Mouse (Mus musculus): ENCODE data around the gene Gfpt1. TPM values are rescaled to one million over a fixed set of nuclear protein-coding genes. Genes with fewer than 3 reads are reported as not detected.

Gfpt1 gene
- polyA plus RNA-seq, 1 experiment from 2014 or later = 13.3 TPM

- 81% methylated on average over 2 of the region's 2 CpGs for WGBS
These were observed 38.5 kb upstream of the Gfpt1 start for GRCm38 (mm10) chr6:87004099-87004498.

GRCm38 (mm10) chr6:87005577-87005976, 37.1 kb upstream of the Gfpt1 start:
- Histone ChIP-seq H3K4me2 (ENCODE audit: low read length) (no peak overlapping the region), H3K27ac (no peak overlapping the region), H3K4me3 (replicated peaks; ENCODE audit: low read depth, low read length) (no peak overlapping the region), H3K36me3 (ENCODE audit: insufficient read depth, low read length) (no peaks in the 10 kb centered on the region), H3K9me3 (replicated peaks; ENCODE audit: low read length) (no peaks in the 10 kb centered on the region), H3K4me1 (replicated peaks; ENCODE audit: insufficient read depth, low read length) (0 out of 2 replicates have a peak, but pooled peaks cover 2% of the 10 kb centered on the region), H3K27me3 (ENCODE audit: insufficient read depth, low read length) (no peaks in the 10 kb centered on the region), H3K9ac (ENCODE audit: low read depth, low read length) (no peak overlapping the region)
- TF ChIP-seq CTCF (IDR thresholded peaks at IDR 0.05; ENCODE audit: low read depth) = no peak
- ATAC-seq (replicated peaks; ENCODE audit: low FRiP score, low read depth) (no peak), DNase-seq (ENCODE audit: low spot score) (no peak)

More at GRCm38 (mm10) chr6:87004099-87004498, 38.5 kb upstream of the Gfpt1 start:
- H3K27me3 ChIP-seq (ENCODE audit: insufficient read depth, low read length) = no peaks in the 10 kb centered on the region
- H3K9ac ChIP-seq (ENCODE audit: low read depth, low read length) = no peak overlapping the region
- H3K36me3 ChIP-seq (ENCODE audit: insufficient read depth, low read length) = no peaks in the 10 kb centered on the region
- no peak for TF ChIP-seq CTCF (IDR thresholded peaks at IDR 0.05; ENCODE audit: low read depth)
- H3K27ac ChIP-seq = no peak overlapping the region
- H3K4me3 ChIP-seq (replicated peaks; ENCODE audit: low read depth, low read length) = no peak overlapping the region
- H3K4me1 ChIP-seq (replicated peaks; ENCODE audit: insufficient read depth, low read length) = no peaks in the 10 kb centered on the region
- H3K4me2 ChIP-seq (ENCODE audit: low read length) = no peak overlapping the region
- no peaks in the 10 kb centered on the region for H3K9me3 ChIP-seq (replicated peaks; ENCODE audit: low read length)
- DNase-seq (ENCODE audit: low spot score) (no peak), ATAC-seq (replicated peaks; ENCODE audit: low FRiP score, low read depth) (no peak)

GRCm38 (mm10) chr6:87008887-87009286, 33.8 kb upstream of the Gfpt1 start, which contains the start of gene Nfu1:
Gene Nfu1 (plus strand): TSS chr6:87009236.
- no peak for ATAC-seq (replicated peaks; ENCODE audit: low FRiP score, low read depth)
- Histone ChIP-seq H3K9me3 (replicated peaks; ENCODE audit: low read length) (no peaks in the 10 kb centered on the region), H3K9ac (ENCODE audit: low read depth, low read length) (peak within 1 kb of the TSS; percentile 91), H3K4me2 (ENCODE audit: low read length) (peak within 1 kb of the TSS; percentile 70), H3K27me3 (ENCODE audit: insufficient read depth, low read length) (no peaks in the 10 kb centered on the region), H3K4me1 (replicated peaks; ENCODE audit: insufficient read depth, low read length) (0 out of 2 replicates have a peak, but pooled peaks cover 4% of the 10 kb centered on the region), H3K27ac (peak within 1 kb of the TSS; percentile 87), H3K36me3 (ENCODE audit: insufficient read depth, low read length) (no peaks in the 10 kb centered on the region), H3K4me3 (replicated peaks; ENCODE audit: low read depth, low read length) (peak within 1 kb of the TSS; percentile 82)
- no peak for DNase-seq (ENCODE audit: low spot score)
- WGBS = 69% methylated on average over 6 of the region's 6 CpGs
- no peak for TF ChIP-seq CTCF (IDR thresholded peaks at IDR 0.05; ENCODE audit: low read depth)

GRCm38 (mm10) chr6:87009692-87010328, 32.8 kb upstream of the Gfpt1 start:
- H3K27me3 ChIP-seq (ENCODE audit: insufficient read depth, low read length) = no peaks in the 10 kb centered on the region
- DNase-seq (ENCODE audit: low spot score) = peak; percentile 97
- 0 out of 2 replicates have a peak, but pooled peaks cover 4% of the 10 kb centered on the region for H3K4me1 ChIP-seq (replicated peaks; ENCODE audit: insufficient read depth, low read length)
- H3K36me3 ChIP-seq (ENCODE audit: insufficient read depth, low read length) = 0 out of 2 replicates have a peak, but pooled peaks cover under 1% of the 10 kb centered on the region
- H3K4me2 ChIP-seq (ENCODE audit: low read length) = peak overlapping the region; percentile 70
- H3K9me3 ChIP-seq (replicated peaks; ENCODE audit: low read length) = no peaks in the 10 kb centered on the region
- peak overlapping the region; percentile 82 for H3K4me3 ChIP-seq (replicated peaks; ENCODE audit: low read depth, low read length)
- peak; percentile 90 for ATAC-seq (replicated peaks; ENCODE audit: low FRiP score, low read depth)
- TF ChIP-seq CTCF (IDR thresholded peaks at IDR 0.05; ENCODE audit: low read depth) = no peak
- under 1% methylated on average over 36 of the region's 36 CpGs for WGBS
- H3K27ac ChIP-seq = peak overlapping the region; percentile 87
- peak overlapping the region; percentile 91 for H3K9ac ChIP-seq (ENCODE audit: low read depth, low read length)

- no peaks in the 10 kb centered on the region for H3K4me1 ChIP-seq (replicated peaks; ENCODE audit: insufficient read depth, low read length)
These were observed 25.7 kb upstream of the Gfpt1 start for GRCm38 (mm10) chr6:87016916-87017315.

GRCm38 (mm10) chr6:87018874-87019273, 23.8 kb upstream of the Gfpt1 start:
- DNase-seq (ENCODE audit: low spot score) (no peak), ATAC-seq (replicated peaks; ENCODE audit: low FRiP score, low read depth) (no peak)
- WGBS = 91% methylated on average over 8 of the region's 8 CpGs
- Histone ChIP-seq H3K4me3 (replicated peaks; ENCODE audit: low read depth, low read length) (no peak overlapping the region), H3K27me3 (ENCODE audit: insufficient read depth, low read length) (no peaks in the 10 kb centered on the region), H3K36me3 (ENCODE audit: insufficient read depth, low read length) (peaks cover 39% of the 10 kb centered on the region), H3K4me2 (ENCODE audit: low read length) (no peak overlapping the region), H3K27ac (no peak overlapping the region), H3K4me1 (replicated peaks; ENCODE audit: insufficient read depth, low read length) (no peaks in the 10 kb centered on the region), H3K9me3 (replicated peaks; ENCODE audit: low read length) (no peaks in the 10 kb centered on the region), H3K9ac (ENCODE audit: low read depth, low read length) (no peak overlapping the region)
- TF ChIP-seq CTCF (IDR thresholded peaks at IDR 0.05; ENCODE audit: low read depth) = no peak

More at GRCm38 (mm10) chr6:87016916-87017315, 25.7 kb upstream of the Gfpt1 start:
- Histone ChIP-seq H3K9ac (ENCODE audit: low read depth, low read length) (no peak overlapping the region), H3K9me3 (replicated peaks; ENCODE audit: low read length) (no peaks in the 10 kb centered on the region), H3K27me3 (ENCODE audit: insufficient read depth, low read length) (no peaks in the 10 kb centered on the region), H3K4me3 (replicated peaks; ENCODE audit: low read depth, low read length) (no peak overlapping the region), H3K36me3 (ENCODE audit: insufficient read depth, low read length) (peaks cover 26% of the 10 kb centered on the region; the same call in 1 of the 2 replicates), H3K27ac (no peak overlapping the region), H3K4me2 (ENCODE audit: low read length) (no peak overlapping the region)
- peak; percentile 72 for TF ChIP-seq CTCF (IDR thresholded peaks at IDR 0.05; ENCODE audit: low read depth)
- no peak for ATAC-seq (replicated peaks; ENCODE audit: low FRiP score, low read depth)
- 65% methylated on average over 4 of the region's 4 CpGs for WGBS
- peak; percentile 59 for DNase-seq (ENCODE audit: low spot score)
